Mouse (Mus musculus): Measurements from ENCODE around the gene Samd4b.

- peak; percentile 74 for TF ChIP-seq CTCF (IDR thresholded peaks at IDR 0.05; ENCODE audit: borderline replicate concordance, extremely low read depth, insufficient read depth, insufficient read length)
- peak; percentile 40; the same call in 1 of the 2 replicates for TF ChIP-seq POLR2A (IDR thresholded peaks at IDR 0.05; ENCODE audit: borderline replicate concordance, extremely low read depth, insufficient read depth, insufficient read length, poor library complexity, severe bottlenecking)
Measured at GRCm38 (mm10) chr7:28436271-28436904, 161.6 kb downstream of the Samd4b start.

Data from brain, embryonic 14.5 days (tissue).